In the genomic region with DNA sequence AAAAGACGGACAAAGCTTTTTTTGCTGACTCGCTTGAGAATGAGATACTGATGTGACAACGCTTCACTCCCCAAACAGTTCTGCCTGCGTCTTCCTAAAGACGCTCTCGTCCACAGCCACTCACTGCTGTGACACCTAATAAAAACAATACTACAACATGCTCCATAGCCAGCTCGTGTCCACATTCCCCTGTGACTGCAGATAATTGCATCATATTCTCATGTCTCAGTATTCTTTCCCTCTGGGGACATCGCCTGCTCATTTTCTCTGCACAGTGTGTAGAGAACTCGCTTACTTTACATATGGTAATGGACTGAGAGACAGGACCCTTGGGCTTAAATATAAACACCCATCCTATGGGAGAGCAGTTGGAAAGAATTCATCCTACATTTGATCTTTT, we compare ENCODE assay signal across 19 mouse cellular contexts.
"Had no signal": no experiment of that assay in that cellular context is flagged by ENCODE, and none has a peak within 500 bp of the region (broad histone marks: within the 10 kb centered on the region; RNA-seq: fewer than 3 reads in every experiment).

No protein-coding gene starts in this region.

- H3K36me3 ChIP-seq: limb, embryonic 10.5 days; limb, embryonic 13.5 days; liver, embryonic 12.5 days; liver, embryonic 15.5 days; neural tube, embryonic 13.5 days; stomach, embryonic 15.5 days had no signal

- H3K27me3 ChIP-seq: limb, embryonic 13.5 days; liver, embryonic 12.5 days; liver, embryonic 15.5 days; neural tube, embryonic 13.5 days; stomach, embryonic 15.5 days had no signal

- H3K4me2 ChIP-seq: limb, embryonic 13.5 days; liver, embryonic 12.5 days; liver, embryonic 15.5 days; neural tube, embryonic 13.5 days; stomach, embryonic 15.5 days had no signal

- ATAC-seq: intestine, postnatal 0 days; liver, embryonic 12.5 days had no signal

- H3K4me1 ChIP-seq: liver, embryonic 12.5 days; liver, embryonic 15.5 days; stomach, embryonic 15.5 days had no signal

- H3K4me3 ChIP-seq: layer of hippocampus, adult 2 months; limb, embryonic 10.5 days; limb, embryonic 13.5 days; liver, embryonic 12.5 days; liver, embryonic 15.5 days; neural tube, embryonic 13.5 days; stomach, embryonic 15.5 days had no signal

- DNase-seq: kidney, adult 2 months; kidney, postnatal 25 days; layer of hippocampus, adult 9-11 months; liver; lung, adult 2 months; retina, postnatal 1 day; right cerebral cortex, postnatal 25 days; spleen, adult 18-20 months; thymus, postnatal 25 days had no signal

- H3K27ac ChIP-seq: kidney, postnatal 0 days; layer of hippocampus, adult 2 months; limb, embryonic 10.5 days; limb, embryonic 13.5 days; liver, embryonic 12.5 days; liver, embryonic 15.5 days; macrophage; neural tube, embryonic 13.5 days; stomach, embryonic 15.5 days had no signal

- H3K9ac ChIP-seq: limb, embryonic 13.5 days; liver, embryonic 12.5 days; liver, embryonic 15.5 days; neural tube, embryonic 13.5 days; stomach, embryonic 15.5 days had no signal

- H3K9me3 ChIP-seq: limb, embryonic 10.5 days; limb, embryonic 13.5 days; liver, embryonic 12.5 days; liver, embryonic 15.5 days; neural tube, embryonic 13.5 days; stomach, embryonic 15.5 days had no signal
